Mouse (Mus musculus): ENCODE data around the gene Anapc16.

Gene Anapc16

DNA sequence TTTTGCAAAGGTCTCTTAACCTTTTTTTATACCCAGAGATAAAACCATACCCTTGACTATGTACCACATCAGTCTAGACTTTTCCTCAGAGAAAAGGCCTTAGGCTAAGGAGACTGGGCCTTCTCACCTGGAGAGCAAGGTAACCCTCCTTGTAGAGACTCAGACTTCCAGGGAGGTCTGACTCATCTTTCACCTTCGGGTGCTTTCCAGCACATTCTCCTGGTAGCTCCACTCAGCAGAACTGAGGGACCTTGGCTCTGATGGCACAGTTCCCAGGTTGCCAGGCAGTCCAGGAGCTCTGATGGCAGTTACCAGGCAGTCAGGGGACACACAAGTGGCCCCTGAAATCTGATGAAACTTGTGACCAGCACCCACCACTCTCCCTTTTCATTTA, 53.7 kb downstream of the Anapc16 start:
- DNase-seq (ENCODE audit: low spot score) = no peak

DNA sequence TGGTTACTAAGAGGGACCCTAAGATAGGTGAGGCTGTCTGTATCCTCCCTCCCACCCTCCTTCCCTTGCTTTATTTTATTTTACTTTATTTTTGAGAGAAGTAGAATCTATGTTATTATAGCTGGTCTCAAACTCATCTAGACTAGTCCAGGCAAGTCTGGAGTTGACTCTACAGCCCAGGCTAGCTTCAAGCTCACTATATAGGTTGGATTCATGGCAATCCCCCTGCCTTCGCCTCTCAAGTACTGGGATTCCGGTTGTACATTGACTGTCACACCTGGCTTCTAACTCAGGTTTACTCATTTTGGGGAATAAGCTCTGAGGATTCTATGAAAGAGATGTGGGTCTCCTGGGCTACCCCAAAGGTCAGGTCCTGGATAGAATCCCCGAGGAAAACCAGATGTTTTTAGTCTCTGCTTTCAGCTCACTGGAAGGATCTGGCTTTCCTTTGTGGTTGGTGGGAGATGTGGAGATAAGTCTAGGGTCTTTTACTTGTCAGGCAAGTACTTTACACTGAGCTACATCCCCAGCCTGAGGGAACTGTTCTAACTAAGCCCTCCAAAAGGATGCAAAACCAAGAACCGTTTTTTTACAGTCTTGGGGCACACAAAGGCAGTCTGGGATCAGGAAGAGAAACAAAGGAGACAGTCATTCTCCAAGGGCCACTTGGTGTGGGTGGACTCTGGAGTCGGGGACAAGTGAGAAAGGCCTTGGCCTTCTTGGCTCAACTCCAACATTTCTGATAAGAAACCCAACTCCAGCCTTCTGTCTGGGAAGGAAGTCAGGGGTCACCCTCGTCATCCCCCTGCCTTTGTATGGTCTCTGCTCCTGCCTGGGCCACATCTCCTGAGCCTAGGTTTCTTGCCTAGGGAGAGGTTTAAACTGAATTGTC, 54.3 kb downstream of the Anapc16 start:
- DNase-seq (ENCODE audit: low spot score) = no peak

DNA sequence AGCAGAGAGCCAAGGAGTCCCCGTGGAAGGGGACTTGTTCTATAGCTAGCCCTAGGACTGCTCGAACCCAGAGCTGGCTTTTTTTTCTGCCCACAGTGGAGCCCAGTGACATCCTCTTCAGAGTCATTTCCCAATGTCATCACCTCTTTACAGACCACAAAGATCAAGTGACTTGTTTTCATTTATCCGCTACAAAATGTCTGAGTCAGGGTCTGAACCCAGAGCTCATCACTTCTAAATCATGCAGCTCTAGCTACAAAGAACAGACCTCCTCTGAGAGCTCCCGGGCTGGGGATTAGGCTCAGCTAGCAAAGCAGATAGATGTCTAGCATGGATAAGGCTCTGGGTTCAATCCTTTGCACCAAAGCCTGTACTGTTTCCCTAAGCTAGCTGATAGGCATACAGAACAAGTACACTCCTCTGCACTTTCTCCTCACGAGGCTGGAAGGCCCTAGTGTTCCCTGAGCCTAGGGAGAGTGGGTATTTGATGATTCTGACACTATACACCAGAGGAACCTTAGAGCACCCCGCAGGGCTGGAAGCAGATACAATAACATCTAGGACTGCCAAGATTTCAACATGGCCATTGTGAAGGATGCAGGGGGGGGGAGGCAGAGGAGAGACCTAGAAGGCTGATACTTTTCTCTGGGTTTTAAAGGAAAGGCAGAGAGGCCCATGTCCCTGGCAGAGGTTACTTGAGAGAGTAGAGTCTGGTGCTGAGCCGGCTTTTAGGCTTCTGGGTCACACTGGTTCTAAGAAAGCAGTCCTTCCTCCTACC, 55.5 kb downstream of the Anapc16 start:
- no peak for DNase-seq (ENCODE audit: low spot score)

DNA sequence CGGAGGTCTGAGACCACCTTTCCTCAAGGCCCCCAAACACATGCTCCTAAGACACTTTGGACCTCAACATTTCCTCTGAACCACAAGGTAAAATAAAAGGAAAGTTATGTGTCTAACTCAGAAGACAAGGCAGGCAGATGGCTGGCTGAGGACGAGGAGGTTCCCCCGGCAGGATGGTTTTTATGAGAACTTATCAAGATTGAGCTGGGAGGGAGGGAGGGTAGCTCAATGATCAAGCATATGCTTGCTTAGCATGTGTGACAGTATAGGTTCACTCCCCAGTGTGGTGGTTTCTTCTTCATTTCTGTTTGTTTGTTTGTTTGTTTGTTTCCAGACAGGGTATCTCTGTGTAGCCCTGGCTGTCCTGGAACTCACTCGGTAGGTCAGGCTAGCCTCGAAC, 56.6 kb downstream of the Anapc16 start:
- DNase-seq (ENCODE audit: low spot score) = no peak

DNA sequence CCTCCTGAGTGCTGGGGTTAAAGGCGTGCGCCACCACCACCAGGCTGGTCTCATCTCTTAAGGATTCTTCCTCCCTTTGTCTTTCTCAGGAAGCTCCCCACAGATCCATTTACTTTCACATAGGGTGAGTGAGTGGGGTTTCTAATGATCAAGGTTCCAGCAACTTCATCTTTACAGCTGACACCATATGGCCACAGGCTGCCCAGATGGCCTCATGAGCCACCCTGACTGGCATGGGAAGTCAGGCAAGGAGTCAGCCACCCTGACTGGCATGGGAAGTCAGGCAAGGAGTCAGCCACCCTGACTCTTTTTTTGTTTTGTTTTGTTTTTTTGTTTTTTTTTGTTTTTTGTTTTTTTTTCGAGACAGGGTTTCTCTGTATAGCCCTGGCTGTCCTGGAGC, 57.5 kb downstream of the Anapc16 start:
- DNase-seq (ENCODE audit: low spot score) = no peak

DNA sequence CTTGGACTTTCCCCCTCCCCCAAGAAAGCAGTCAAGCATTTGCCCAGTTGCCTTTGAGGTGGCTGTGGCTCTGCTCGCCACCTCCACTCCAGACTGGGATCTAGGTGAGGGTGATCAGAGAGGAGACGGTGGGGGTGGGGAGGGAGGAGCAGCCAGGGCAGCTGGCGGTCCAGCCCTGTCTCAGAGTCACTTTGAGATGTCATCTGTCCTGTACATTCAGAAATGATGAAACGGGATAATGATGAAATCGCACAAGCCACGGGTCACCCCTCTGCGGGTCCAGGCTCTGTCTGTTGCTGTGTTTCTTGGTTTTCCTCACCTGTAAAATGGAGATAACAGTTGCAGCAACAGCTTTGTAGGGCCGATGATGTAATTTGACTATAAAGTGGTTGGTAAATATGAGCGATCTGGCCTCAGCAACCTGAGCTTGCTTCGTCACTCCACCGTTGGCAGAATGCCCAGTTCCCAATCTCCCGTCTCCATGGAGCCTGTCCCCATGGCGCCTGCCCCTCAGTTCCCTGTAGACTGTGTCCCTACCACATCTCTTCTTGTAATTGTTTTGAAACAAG, 59.4 kb downstream of the Anapc16 start:
- no peak for DNase-seq (ENCODE audit: low spot score)

DNA sequence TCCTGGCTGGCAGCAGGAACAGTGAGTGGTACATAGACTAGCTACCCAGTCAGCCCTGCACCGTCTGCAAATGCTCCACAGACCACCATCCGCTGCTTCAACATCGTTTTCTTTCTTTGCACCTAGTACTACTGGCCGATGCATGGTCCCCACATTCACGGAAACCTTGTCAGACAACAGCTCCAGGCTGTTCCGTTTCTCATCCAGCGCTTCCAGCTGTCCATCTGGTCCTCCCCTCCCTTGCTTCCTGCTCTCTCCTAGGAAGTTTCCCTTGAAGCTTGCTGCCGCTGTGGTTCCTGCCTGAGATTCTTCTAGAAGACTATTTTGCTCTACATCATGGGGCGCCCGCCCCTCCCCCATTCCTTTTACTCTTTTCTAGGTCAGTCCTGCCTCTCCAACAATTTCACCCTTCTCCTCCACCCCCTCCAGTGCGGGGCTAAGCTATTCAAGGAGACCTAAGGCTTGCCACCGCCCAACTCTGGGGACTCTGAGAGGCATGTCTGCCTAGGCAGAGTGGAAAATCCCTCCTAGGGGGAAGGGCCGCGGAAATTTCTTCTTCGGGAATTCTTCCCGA, 60.0 kb downstream of the Anapc16 start:
- DNase-seq (ENCODE audit: low spot score) = no peak

DNA sequence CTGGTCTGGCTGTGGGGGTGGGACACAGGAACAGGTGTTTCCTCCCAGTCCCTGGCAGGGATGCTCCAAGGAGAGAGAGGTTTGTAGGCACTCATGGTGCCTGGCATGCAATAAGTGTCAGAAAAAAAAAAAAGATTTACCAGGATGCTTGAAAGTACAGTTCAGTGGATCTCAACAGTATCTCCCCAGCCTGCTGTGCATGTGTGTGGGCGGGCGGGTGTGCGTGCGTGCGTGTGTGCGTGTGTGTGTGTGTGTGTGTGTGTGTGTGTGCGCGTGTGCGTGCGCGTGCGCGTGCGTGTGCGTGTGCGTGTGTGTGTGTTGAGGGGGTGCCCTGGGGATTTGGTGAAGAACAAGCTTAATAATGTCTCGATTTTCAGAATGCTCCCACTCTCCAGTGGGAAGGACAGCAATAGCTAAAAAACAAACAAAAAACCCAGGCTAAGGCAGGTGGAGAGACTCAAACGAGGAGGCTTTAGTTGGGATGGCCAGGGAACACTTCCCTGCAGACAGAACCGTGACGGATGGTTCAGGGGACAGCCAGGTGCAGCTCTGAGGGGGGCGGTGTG, 60.6 kb downstream of the Anapc16 start:
- no peak for DNase-seq (ENCODE audit: low spot score)

DNA sequence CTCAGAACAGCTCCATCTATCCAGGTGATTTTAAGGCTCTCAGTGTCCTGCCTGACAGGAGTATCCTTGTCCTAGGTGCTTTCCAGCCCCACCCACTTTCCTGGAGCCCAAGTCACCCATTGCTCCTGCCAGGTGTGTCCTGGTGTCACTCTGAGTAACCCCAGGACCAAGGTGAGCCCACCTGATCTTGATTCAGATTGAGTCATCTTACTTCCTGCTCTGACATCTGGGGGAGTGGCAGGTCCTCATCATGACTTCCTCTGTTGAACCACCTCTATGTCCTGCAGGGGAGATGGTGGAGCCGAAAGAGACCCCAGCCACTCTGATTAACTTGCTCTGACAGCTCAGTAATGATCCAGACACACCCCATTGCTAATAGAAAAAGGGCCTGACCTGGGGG, 63.9 kb downstream of the Anapc16 start:
- no peak for DNase-seq (ENCODE audit: low spot score)

DNA sequence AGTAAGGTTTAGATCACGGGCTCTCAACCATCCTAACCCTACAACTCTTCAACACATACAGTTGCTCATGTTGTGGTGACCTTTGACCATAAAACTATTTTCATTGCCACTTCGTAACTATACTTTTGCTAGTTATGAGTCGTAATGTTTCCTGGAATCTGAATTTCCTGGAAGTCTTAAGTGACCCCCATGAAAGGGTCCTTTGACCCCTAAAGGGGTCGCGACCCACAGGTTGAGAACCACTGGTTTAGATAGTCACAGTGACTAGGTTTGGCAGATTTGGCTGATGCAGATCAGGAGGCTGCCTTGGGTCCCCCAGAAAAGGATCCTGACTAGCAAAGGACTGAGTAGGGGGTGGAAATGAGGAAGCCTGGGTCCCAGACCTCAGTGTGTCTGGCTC, 64.3 kb downstream of the Anapc16 start:
- DNase-seq (ENCODE audit: low spot score) = no peak
